ENCODE assay signal across 10 mouse cellular contexts in genomic region chr11:102216886-102217240, GRCm38 (mm10). TPM values are rescaled to one million over a fixed set of nuclear protein-coding genes. Genes with fewer than 3 reads are reported as not detected.
DNase-seq lines count a peak whose midpoint lies in the region; ATAC-seq and TF ChIP-seq lines count a peak whose summit lies in the region.
"Had no signal": no experiment of that assay in that cellular context is flagged by ENCODE, and none has a peak within 500 bp of the region (broad histone marks: within the 10 kb centered on the region; RNA-seq: fewer than 3 reads in every experiment).

No protein-coding gene starts in this region.

- H3K4me1 ChIP-seq in midbrain, embryonic 10.5 days, result peaks cover 77% of the 10 kb centered on the region
- H3K4me1 ChIP-seq in midbrain, embryonic 11.5 days (ENCODE audit: control insufficient read depth, insufficient read depth, low read length), result peaks cover 29% of the 10 kb centered on the region
- peaks cover 83% of the 10 kb centered on the region for H3K4me1 ChIP-seq in intestine, embryonic 14.5 days (replicated peaks; ENCODE audit: control insufficient read depth, insufficient read depth, low read length)
- H3K4me1 ChIP-seq in small intestine, adult 2 months (ENCODE audit: control insufficient read depth, insufficient read depth, insufficient read length, low read length), result peaks cover 51% of the 10 kb centered on the region

- no peaks in the 10 kb centered on the region for H3K9me3 ChIP-seq in midbrain, embryonic 10.5 days (replicated peaks)
- H3K9me3 ChIP-seq in midbrain, embryonic 11.5 days (ENCODE audit: control insufficient read depth, low read length), result no peaks in the 10 kb centered on the region
- no peaks in the 10 kb centered on the region for H3K9me3 ChIP-seq in intestine, embryonic 14.5 days (ENCODE audit: control insufficient read depth, low read length)

- peak; percentile 16 for DNase-seq in gastrocnemius, postnatal 10 days
- DNase-seq in gastrocnemius, postnatal 25 days, result no peak
- no peak for DNase-seq in midbrain, embryonic 10.5 days (ENCODE audit: low spot score)
- no peak for DNase-seq in midbrain, embryonic 11.5 days (ENCODE audit: low spot score, missing footprints)
- DNase-seq in intestine, embryonic 14.5 days (ENCODE audit: low spot score), result no peak
- DNase-seq in spleen, adult 18-20 months, result no peak

- ATAC-seq in midbrain, embryonic 11.5 days (ENCODE audit: low FRiP score), result no peak
- ATAC-seq in intestine, embryonic 14.5 days (replicated peaks; ENCODE audit: low FRiP score, low TSS enrichment, low read depth), result no peak
- no peak for ATAC-seq in monocyte, adult 5-6 weeks (replicated peaks; ENCODE audit: insufficient number of reproducible peaks, low FRiP score, low TSS enrichment, poor library complexity, severe bottlenecking)
- ATAC-seq: midbrain, embryonic 16.5 days had no signal

- H3K27ac ChIP-seq in midbrain, embryonic 10.5 days (replicated peaks), result peak overlapping the region; percentile 49; the same call in 1 of the 2 replicates
- H3K27ac ChIP-seq in midbrain, embryonic 11.5 days (ENCODE audit: low read depth, low read length), result no peak overlapping the region
- peak overlapping the region; percentile 83 for H3K27ac ChIP-seq in intestine, embryonic 14.5 days (ENCODE audit: low read depth)
- H3K27ac ChIP-seq in small intestine, adult 2 months (ENCODE audit: insufficient read depth, low read depth, low read length), result peak overlapping the region; percentile 70

- no peak overlapping the region for H3K4me3 ChIP-seq in midbrain, embryonic 10.5 days
- no peak overlapping the region for H3K4me3 ChIP-seq in midbrain, embryonic 11.5 days (ENCODE audit: low read depth, low read length)
- H3K4me3 ChIP-seq in intestine, embryonic 14.5 days (ENCODE audit: low read depth, low read length), result peak overlapping the region; percentile 11
- H3K4me3 ChIP-seq in small intestine, adult 2 months (ENCODE audit: low read depth, low read length), result peak overlapping the region; percentile 15; the same call in 1 of the 2 replicates

- TF ChIP-seq POLR2A in small intestine, adult 2 months (IDR thresholded peaks at IDR 0.05; ENCODE audit: low read depth, low read length), result no peak

- H3K36me3 ChIP-seq in midbrain, embryonic 10.5 days, result peaks cover 49% of the 10 kb centered on the region
- peaks cover 2% of the 10 kb centered on the region; the same call in 1 of the 2 replicates for H3K36me3 ChIP-seq in midbrain, embryonic 11.5 days (ENCODE audit: control insufficient read depth, insufficient read depth, low read length)
- H3K36me3 ChIP-seq in intestine, embryonic 14.5 days (ENCODE audit: control insufficient read depth, insufficient read depth, low read length), result no peaks in the 10 kb centered on the region
- H3K36me3 ChIP-seq in small intestine, adult 2 months (ENCODE audit: control insufficient read depth, insufficient read depth, low read length), result no peaks in the 10 kb centered on the region

- WGBS in midbrain, embryonic 10.5 days, result 61% methylated on average over 5 of the region's 5 CpGs
- WGBS in midbrain, embryonic 11.5 days, result 55% methylated on average over 5 of the region's 5 CpGs
- 16% methylated on average over 5 of the region's 5 CpGs for WGBS in intestine, embryonic 14.5 days
- WGBS in small intestine, adult 2 months, result 27% methylated on average over 5 of the region's 5 CpGs

- no peak for TF ChIP-seq CTCF in small intestine, adult 2 months (IDR thresholded peaks at IDR 0.05; ENCODE audit: extremely low read depth, insufficient read length, insufficient replicate concordance, low read depth, low read length)

- no peak overlapping the region for H3K9ac ChIP-seq in midbrain, embryonic 11.5 days (ENCODE audit: low read length)
- no peak overlapping the region for H3K9ac ChIP-seq in intestine, embryonic 14.5 days (ENCODE audit: low read length)

- H3K27me3 ChIP-seq in midbrain, embryonic 10.5 days (ENCODE audit: low read depth, poor library complexity, severe bottlenecking), result no peaks in the 10 kb centered on the region; the same call in 1 of the 2 replicates
- H3K27me3 ChIP-seq in midbrain, embryonic 11.5 days (ENCODE audit: control insufficient read depth, insufficient read depth, low read length), result no peaks in the 10 kb centered on the region
- no peaks in the 10 kb centered on the region for H3K27me3 ChIP-seq in intestine, embryonic 14.5 days (replicated peaks; ENCODE audit: control insufficient read depth, insufficient read depth, low read length)
- H3K27me3 ChIP-seq in small intestine, adult 2 months (ENCODE audit: control insufficient read depth, insufficient read depth, low read length), result no peaks in the 10 kb centered on the region

- no peak overlapping the region for H3K4me2 ChIP-seq in midbrain, embryonic 11.5 days
- peak overlapping the region; percentile 91 for H3K4me2 ChIP-seq in intestine, embryonic 14.5 days (ENCODE audit: low read length)

RNA-seq across cellular contexts. Expression of gene Hdac5, which starts 13.1 kb away (rescaled TPM):
- total RNA-seq in gastrocnemius, postnatal 10 days (2021), result 10 to 100 TPM; 68.5 to 86.9 TPM
- 10 to 100 TPM; 61.8 to 63.6 TPM for total RNA-seq in gastrocnemius, postnatal 25 days (2021)
- polyA plus RNA-seq in midbrain, embryonic 10.5 days (2016; fragmentation: Nextera tagmentation; extraction: Ambion mirVana), result 57.3 and 68.9 TPM in 2 replicates
- polyA plus RNA-seq in midbrain, embryonic 11.5 days (2014; fragmentation: Nextera tagmentation; extraction: Ambion mirVana), result 25.6 and 31.9 TPM in 2 replicates
- polyA plus RNA-seq in intestine, embryonic 14.5 days (2014; fragmentation: Nextera tagmentation; extraction: Ambion mirVana), result 45.4 and 53.2 TPM in 2 replicates
- polyA plus RNA-seq in small intestine, adult 2 months (2012; rRNA removed), result 82.5 and 102 TPM in 2 replicates
- 46.5 to 54.0 TPM (median 51.7 TPM) in 3 replicates for total RNA-seq in monocyte, adult 5-6 weeks (2017)

RNA-seq across cellular contexts. Expression of gene G6pc3, which starts 27.4 kb away (rescaled TPM):
- total RNA-seq in gastrocnemius, postnatal 10 days (2021), result 10 to 100 TPM; 32.2 to 34.6 TPM
- total RNA-seq in gastrocnemius, postnatal 25 days (2021), result 10 to 100 TPM; 37.8 to 44.5 TPM
- polyA plus RNA-seq in midbrain, embryonic 10.5 days (2016; fragmentation: Nextera tagmentation; extraction: Ambion mirVana), result 39.1 and 41.5 TPM in 2 replicates
- 27.8 and 31.5 TPM in 2 replicates for polyA plus RNA-seq in midbrain, embryonic 11.5 days (2014; fragmentation: Nextera tagmentation; extraction: Ambion mirVana)
- polyA plus RNA-seq in intestine, embryonic 14.5 days (2014; fragmentation: Nextera tagmentation; extraction: Ambion mirVana), result 36.0 and 37.4 TPM in 2 replicates
- polyA plus RNA-seq in small intestine, adult 2 months (2012; rRNA removed), result 41.0 and 53.8 TPM in 2 replicates
- total RNA-seq in monocyte, adult 5-6 weeks (2017), result 6.1 to 10.7 TPM (median 9.1 TPM) in 3 replicates

RNA-seq across cellular contexts. Expression of gene Lsm12, which starts 31.8 kb away (rescaled TPM):
- total RNA-seq in gastrocnemius, postnatal 10 days (2021), result 10 to 100 TPM; 83.1 to 84.4 TPM
- total RNA-seq in gastrocnemius, postnatal 25 days (2021), result 10 to 100 TPM; 79.7 to 84.2 TPM
- polyA plus RNA-seq in midbrain, embryonic 10.5 days (2016; fragmentation: Nextera tagmentation; extraction: Ambion mirVana), result 141 and 144 TPM in 2 replicates
- 73.5 and 74.8 TPM in 2 replicates for polyA plus RNA-seq in midbrain, embryonic 11.5 days (2014; fragmentation: Nextera tagmentation; extraction: Ambion mirVana)
- polyA plus RNA-seq in intestine, embryonic 14.5 days (2014; fragmentation: Nextera tagmentation; extraction: Ambion mirVana), result 88.4 and 89.9 TPM in 2 replicates
- polyA plus RNA-seq in small intestine, adult 2 months (2012; rRNA removed), result 8.3 and 18.7 TPM in 2 replicates
- 26.7 to 93.0 TPM (median 26.9 TPM) in 3 replicates for total RNA-seq in monocyte, adult 5-6 weeks (2017)

RNA-seq across cellular contexts. Expression of gene BC030867, which starts 31.8 kb away (rescaled TPM):
- total RNA-seq in gastrocnemius, postnatal 10 days (2021), result 1 to 10 TPM in 1 of 2 experiments, under 1 TPM in 1; 0.99 to 1.2 TPM
- not detected for total RNA-seq in gastrocnemius, postnatal 25 days (2021)
- 25.8 and 27.3 TPM in 2 replicates for polyA plus RNA-seq in midbrain, embryonic 10.5 days (2016; fragmentation: Nextera tagmentation; extraction: Ambion mirVana)
- 17.4 and 18.4 TPM in 2 replicates for polyA plus RNA-seq in midbrain, embryonic 11.5 days (2014; fragmentation: Nextera tagmentation; extraction: Ambion mirVana)
- 16.5 and 16.6 TPM in 2 replicates for polyA plus RNA-seq in intestine, embryonic 14.5 days (2014; fragmentation: Nextera tagmentation; extraction: Ambion mirVana)
- 2.4 and 5.2 TPM in 2 replicates for polyA plus RNA-seq in small intestine, adult 2 months (2012; rRNA removed)
- total RNA-seq in monocyte, adult 5-6 weeks (2017), result not detected in 3 replicates

RNA-seq across cellular contexts. Expression of gene Asb16, which starts 51.7 kb away (rescaled TPM):
- 10 to 100 TPM; 48.7 to 54.4 TPM for total RNA-seq in gastrocnemius, postnatal 10 days (2021)
- 10 to 100 TPM; 70.0 to 71.3 TPM for total RNA-seq in gastrocnemius, postnatal 25 days (2021)
- polyA plus RNA-seq in midbrain, embryonic 10.5 days (2016; fragmentation: Nextera tagmentation; extraction: Ambion mirVana), result 0.05 TPM in 1 of 2 replicates, not detected in the other
- polyA plus RNA-seq in midbrain, embryonic 11.5 days (2014; fragmentation: Nextera tagmentation; extraction: Ambion mirVana), result 0.08 TPM in 1 of 2 replicates, not detected in the other
- 0.08 and 0.16 TPM in 2 replicates for polyA plus RNA-seq in intestine, embryonic 14.5 days (2014; fragmentation: Nextera tagmentation; extraction: Ambion mirVana)
- polyA plus RNA-seq in small intestine, adult 2 months (2012; rRNA removed), result 0.29 and 1.8 TPM in 2 replicates
- not detected in 3 replicates for total RNA-seq in monocyte, adult 5-6 weeks (2017)
- total RNA-seq: hematopoietic stem cell, adult 5-6 weeks had no signal

Comparison
In these comparisons a context has a peak if more than half of its experiments do, and no peak if none do; other contexts are left out.
1. H3K4me3 ChIP-seq: peak in intestine, embryonic 14.5 days (single experiment) and small intestine, adult 2 months (single experiment); none in midbrain, embryonic 10.5 days (single experiment) and midbrain, embryonic 11.5 days (single experiment).